Mouse (Mus musculus) adipocyte (in vitro differentiated cells): Measurements from ENCODE around the gene Nxf7.
A peak's percentile ranks its signal among the peaks of the same experiment; 100 is the strongest.
"Not testable (repeated sequence)": the region's sequence is repeated elsewhere in the genome, so short reads cannot be mapped to it uniquely, and the experiment has no call there.

Experiments used
- DNase-seq: peaks from one replicate; pipeline ENCODE4 v3.0.0-alpha.2; 2016; ENCODE audit warnings: low spot score

Gene Nxf7

DNA sequence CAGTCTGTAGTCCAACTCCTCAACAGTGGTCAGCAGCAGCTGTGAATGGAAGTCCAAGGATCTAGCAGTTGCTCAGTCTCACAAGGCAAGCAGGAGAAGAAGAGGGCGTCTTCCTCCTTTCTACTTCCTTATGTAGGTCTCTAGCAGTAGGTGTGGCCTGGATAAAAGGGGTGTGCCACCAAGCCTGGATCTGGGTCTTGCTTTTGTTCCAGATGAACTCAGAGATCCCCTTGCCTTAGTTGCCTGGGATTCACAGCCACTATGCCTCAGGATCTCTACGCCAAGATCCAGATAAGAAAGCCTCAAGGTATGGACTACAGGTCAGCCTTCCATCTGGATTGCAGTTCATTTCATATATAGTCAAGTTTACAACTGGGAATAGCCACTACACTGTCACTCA, at the start of gene Nxf7:
Gene Nxf7, minus strand, starts transcription at position 101 of the 400 bp plus-strand sequence.
- no peak for DNase-seq

DNA sequence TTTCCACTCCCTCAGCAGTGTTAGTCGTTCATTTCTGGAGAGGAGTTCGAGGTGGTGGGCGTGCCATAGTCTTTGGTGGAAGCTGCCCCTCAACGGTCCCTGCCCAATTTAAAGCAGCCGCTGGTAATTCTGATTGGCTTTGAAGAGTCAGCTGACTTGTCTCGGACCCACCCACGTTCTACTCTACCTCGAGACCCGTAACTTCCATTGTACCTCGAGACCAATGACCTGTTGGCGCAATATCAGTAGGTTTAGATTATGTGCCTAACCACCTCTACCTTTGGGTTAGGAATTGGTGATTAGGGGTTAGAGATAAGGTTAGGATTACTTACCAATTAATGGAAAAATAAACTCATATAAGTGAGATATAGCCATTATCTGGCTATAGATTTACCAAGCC, 29.0 kb upstream of the Nxf7 start, which contains the start of gene Prame:
Gene Prame, minus strand, starts transcription at position 101 of the 400 bp plus-strand sequence.
- no peak for DNase-seq

DNA sequence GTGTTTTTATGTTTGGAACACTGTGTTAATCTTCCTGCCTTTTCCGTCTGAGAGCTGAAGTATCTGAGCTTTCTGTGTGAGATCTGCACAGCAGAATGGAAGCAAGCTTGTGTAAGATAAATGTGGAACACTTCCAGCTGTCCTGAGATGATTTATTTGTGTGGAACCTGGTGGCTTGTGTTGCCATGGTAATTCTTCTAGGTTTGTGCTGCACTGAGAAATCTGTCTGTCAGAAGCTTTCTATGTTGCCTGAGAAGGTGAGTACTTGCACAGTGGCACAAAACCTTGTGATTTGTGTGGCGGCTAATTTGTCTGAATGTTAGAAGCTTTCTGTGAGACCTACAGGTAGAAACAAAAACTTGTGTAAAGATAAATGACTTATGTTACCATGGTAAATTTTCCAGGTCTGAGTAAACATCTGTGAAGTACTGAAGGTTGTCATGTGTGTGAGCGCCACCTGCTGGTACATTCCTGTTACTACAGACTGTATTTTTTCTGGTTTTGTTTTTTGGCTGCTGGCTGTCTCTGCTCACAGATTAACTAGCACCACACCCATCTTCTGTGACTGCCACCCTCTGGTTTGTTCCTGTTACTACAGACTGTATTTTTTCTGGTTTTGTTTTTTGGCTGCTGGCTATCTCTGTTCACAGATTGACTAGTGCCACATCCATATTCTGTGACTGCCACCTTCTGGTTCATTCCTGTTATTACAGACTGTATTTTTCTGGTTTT, 2.9 kb upstream of the Nxf7 start:
- DNase-seq = not testable (repeated sequence)

DNA sequence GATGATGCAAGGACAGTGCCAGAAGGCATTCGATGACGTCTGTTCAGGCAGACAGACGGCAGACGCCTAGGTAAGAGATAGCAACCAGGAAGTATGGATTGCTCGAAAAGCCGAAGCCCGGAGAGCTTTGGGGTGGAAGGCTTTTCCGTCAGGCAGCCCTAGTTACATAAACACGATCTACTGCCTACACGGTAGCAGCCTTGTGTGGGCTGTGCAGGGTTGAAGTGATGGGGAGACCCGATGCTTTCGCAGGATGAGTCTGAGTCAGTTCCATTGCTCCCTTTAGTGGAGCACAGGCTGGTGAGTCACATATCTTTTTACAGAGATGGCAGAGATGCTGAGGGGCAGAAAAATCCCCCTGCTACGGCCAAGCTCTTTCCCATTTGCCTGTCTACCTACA, 481 bp downstream of the Nxf7 start:
- no peak for DNase-seq

GRCm38 (mm10) chrX:135576412-135576811, 22.2 kb downstream of the Nxf7 start:
- no peak for DNase-seq

- not testable (repeated sequence) for DNase-seq
These were observed 23.5 kb downstream of the Nxf7 start for GRCm38 (mm10) chrX:135574958-135575628.

DNA sequence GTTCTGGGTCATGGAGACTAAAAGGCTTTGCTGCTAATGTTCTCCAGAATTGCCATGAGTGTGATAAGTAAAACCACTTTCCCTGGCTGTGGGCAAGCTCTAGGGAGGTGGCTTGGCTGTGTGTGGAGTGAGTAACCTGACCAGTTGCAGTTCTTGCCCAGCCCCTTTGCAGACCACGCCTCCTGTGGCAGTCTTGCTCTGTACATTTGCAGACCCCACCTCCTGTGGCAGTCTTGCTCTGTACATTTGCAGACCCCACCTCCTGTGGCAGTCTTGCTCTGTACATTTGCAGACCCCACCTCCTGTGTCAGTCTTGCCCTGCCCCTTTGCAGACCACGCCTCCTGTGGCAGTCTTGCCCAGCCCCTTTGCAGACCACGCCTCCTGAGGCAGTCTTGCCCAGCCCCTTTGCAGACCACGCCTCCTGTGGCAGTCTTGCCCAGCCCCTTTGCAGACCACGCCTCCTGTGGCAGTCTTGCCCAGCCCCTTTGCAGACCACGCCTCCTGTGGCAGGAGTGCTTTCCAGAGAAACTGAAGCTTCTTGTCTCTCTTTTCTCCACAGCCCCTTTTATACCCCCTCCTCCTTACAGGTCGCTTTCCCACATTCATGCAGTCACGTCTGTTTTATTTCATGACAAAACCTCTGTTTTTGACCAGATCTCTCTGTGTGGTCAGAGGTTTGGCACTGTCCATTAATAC, 24.2 kb downstream of the Nxf7 start:
- not testable (repeated sequence) for DNase-seq

DNA sequence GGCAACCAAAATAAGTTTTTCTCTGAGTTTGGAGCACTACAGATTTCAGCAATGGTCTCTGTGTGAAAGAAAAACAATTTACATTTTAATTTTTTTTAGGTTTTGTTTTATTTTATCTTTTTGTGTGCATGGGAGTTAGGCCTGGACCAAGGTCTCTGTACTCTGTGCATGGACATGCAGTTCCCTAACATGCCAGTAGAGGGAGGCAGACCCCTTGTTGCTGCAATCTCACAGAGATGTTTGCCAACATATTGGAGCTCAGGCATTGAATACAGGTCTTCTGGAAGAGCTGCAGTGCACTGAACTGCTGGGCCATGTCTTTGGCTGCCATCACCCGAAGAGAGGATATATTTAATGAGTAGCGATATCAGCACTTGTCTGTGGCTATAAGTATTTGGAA, 29.1 kb downstream of the Nxf7 start:
- DNase-seq = peak; percentile 67

- DNase-seq = not testable (repeated sequence)
These were observed 33.6 kb downstream of the Nxf7 start for GRCm38 (mm10) chrX:135564934-135565333.

DNA sequence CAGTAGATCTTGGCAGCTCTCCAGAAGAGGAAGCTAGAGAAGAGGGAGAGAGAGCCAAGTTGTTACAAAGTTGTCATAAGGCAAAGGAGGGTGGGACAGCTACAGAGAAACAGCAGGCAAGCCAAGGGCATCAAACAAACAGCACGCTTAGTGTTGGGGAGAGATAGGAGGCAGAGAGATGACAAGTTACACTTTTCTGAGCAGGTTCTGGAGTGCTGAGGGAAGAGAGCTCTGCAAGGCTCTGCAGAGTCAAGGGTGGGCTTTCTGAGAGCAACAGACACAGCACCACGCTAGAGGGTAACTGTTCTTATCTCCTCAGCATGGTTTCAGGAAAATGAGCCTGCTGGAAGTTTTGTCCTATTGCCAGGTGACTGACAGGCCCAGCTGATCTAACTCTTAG, 35.7 kb downstream of the Nxf7 start:
- DNase-seq = no peak

- DNase-seq = not testable (repeated sequence)
These were observed 36.9 kb downstream of the Nxf7 start for GRCm38 (mm10) chrX:135561693-135562092.

GRCm38 (mm10) chrX:135560933-135561332, 37.6 kb downstream of the Nxf7 start:
- not testable (repeated sequence) for DNase-seq

GRCm38 (mm10) chrX:135559665-135560064, 38.9 kb downstream of the Nxf7 start:
- DNase-seq = peak; percentile 7
